Mouse (Mus musculus): ENCODE results near the gene Mup16. TPM values are rescaled to one million over a fixed set of nuclear protein-coding genes. Genes with fewer than 3 reads are reported as not detected.

The Mup16 gene
- not detected for polyA plus RNA-seq (2014; fragmentation: Illumina TruSeq; extraction: RNeasy Lipid Tissue Mini Kit (QIAGEN cat#74804); ENCODE audit: low read depth, low replicate concordance)

GRCm38 (mm10) chr4:61519431-61519830, at the start of gene Mup16:
TSS of gene Mup16 (minus strand) at chr4:61519531.

Other genes starting within 250 kb of the Mup16 start
- gene Mup14, start 215.5 kb downstream of the Mup16 start, polyA plus RNA-seq (2014; fragmentation: Illumina TruSeq; extraction: RNeasy Lipid Tissue Mini Kit (QIAGEN cat#74804); ENCODE audit: low read depth, low replicate concordance) = not detected
- not detected for gene Mup15, start 79.8 kb downstream of the Mup16 start, polyA plus RNA-seq (2014; fragmentation: Illumina TruSeq; extraction: RNeasy Lipid Tissue Mini Kit (QIAGEN cat#74804); ENCODE audit: low read depth, low replicate concordance)
- not detected for gene Mup17, start 76.3 kb upstream of the Mup16 start, polyA plus RNA-seq (2014; fragmentation: Illumina TruSeq; extraction: RNeasy Lipid Tissue Mini Kit (QIAGEN cat#74804); ENCODE audit: low read depth, low replicate concordance)
- gene Mup18, start 154.6 kb upstream of the Mup16 start, polyA plus RNA-seq (2014; fragmentation: Illumina TruSeq; extraction: RNeasy Lipid Tissue Mini Kit (QIAGEN cat#74804); ENCODE audit: low read depth, low replicate concordance) = not detected

Data from adipose tissue, adult 10 weeks (tissue).